9 mouse cellular contexts compared by ENCODE assay signal in genomic region chr14:121996786-121997185, GRCm38 (mm10). TPM values are rescaled to one million over a fixed set of nuclear protein-coding genes. Genes with fewer than 3 reads are reported as not detected.
DNase-seq lines count a peak whose midpoint lies in the region; ATAC-seq lines count a peak whose summit lies in the region.
"Had no signal": no experiment of that assay in that cellular context is flagged by ENCODE, and none has a peak within 500 bp of the region (broad histone marks: within the 10 kb centered on the region; RNA-seq: fewer than 3 reads in every experiment).

No protein-coding gene starts in this region.

- no peak overlapping the region for H3K27ac ChIP-seq in forebrain, embryonic 13.5 days

- no peak overlapping the region for H3K4me3 ChIP-seq in forebrain, embryonic 13.5 days

- 97% methylated on average over 8 of the region's 8 CpGs for WGBS in forebrain, embryonic 13.5 days

- H3K27me3 ChIP-seq in forebrain, embryonic 13.5 days: no peaks in the 10 kb centered on the region

- no peak for ATAC-seq in forebrain, embryonic 13.5 days

- no peaks in the 10 kb centered on the region for H3K4me1 ChIP-seq in forebrain, embryonic 13.5 days

- peaks cover 35% of the 10 kb centered on the region for H3K36me3 ChIP-seq in forebrain, embryonic 13.5 days (ENCODE audit: poor library complexity, severe bottlenecking)

- H3K9ac ChIP-seq in forebrain, embryonic 13.5 days: no peak overlapping the region

- H3K4me2 ChIP-seq in forebrain, embryonic 13.5 days: no peak overlapping the region

- no peaks in the 10 kb centered on the region for H3K9me3 ChIP-seq in forebrain, embryonic 13.5 days (replicated peaks)

- intact Hi-C loops in gastrocnemius, postnatal 14 days (cut with DNase I; ENCODE audit: low total_unique reads): no loop called here

- DNase-seq in testis, postnatal 10 days (ENCODE audit: low spot score): peak; percentile 56
- no peak for DNase-seq in testis, postnatal 14 days (ENCODE audit: low spot score)
- DNase-seq in gastrocnemius, postnatal 14 days: peak; percentile 70
- peak; percentile 64 to 78 for DNase-seq in kidney, postnatal 4 days
- peak; percentile 67 to 72 for DNase-seq in spleen, postnatal 36 days (ENCODE audit: low spot score in 2 of 2)
- no peak for DNase-seq in retina, embryonic 14.5 days (ENCODE audit: low spot score)
- DNase-seq in embryo, embryonic 11 days: no peak

RNA-seq across cellular contexts. Expression of gene Gpr183, which starts 31.8 kb away (rescaled TPM):
- 1 to 10 TPM in 1 of 2 experiments, under 1 TPM in 1; 0.64 to 1.3 TPM for total RNA-seq in gastrocnemius, postnatal 14 days (2021)
- polyA plus RNA-seq in forebrain, embryonic 13.5 days (2015; fragmentation: Nextera tagmentation; extraction: Ambion mirVana): 1.3 and 1.5 TPM in 2 replicates

RNA-seq across cellular contexts. Expression of gene Timm8a2, which starts 37.7 kb away (rescaled TPM):
- not detected for total RNA-seq in gastrocnemius, postnatal 14 days (2021)
- polyA plus RNA-seq in forebrain, embryonic 13.5 days (2015; fragmentation: Nextera tagmentation; extraction: Ambion mirVana): not detected in 2 replicates
- polyA plus RNA-seq: gonadal fat pad, adult 2 months had no signal

Comparison
In these comparisons a context has a peak if more than half of its experiments do, and no peak if none do; other contexts are left out.
1. DNase-seq: peak in testis, postnatal 10 days (single experiment), gastrocnemius, postnatal 14 days (single experiment), kidney, postnatal 4 days (2 of 2) and spleen, postnatal 36 days (2 of 2); none in testis, postnatal 14 days (single experiment), retina, embryonic 14.5 days (single experiment) and embryo, embryonic 11 days (single experiment).